Mouse (Mus musculus): ENCODE measurements around the gene Dhx35.

Gene Dhx35

DNA sequence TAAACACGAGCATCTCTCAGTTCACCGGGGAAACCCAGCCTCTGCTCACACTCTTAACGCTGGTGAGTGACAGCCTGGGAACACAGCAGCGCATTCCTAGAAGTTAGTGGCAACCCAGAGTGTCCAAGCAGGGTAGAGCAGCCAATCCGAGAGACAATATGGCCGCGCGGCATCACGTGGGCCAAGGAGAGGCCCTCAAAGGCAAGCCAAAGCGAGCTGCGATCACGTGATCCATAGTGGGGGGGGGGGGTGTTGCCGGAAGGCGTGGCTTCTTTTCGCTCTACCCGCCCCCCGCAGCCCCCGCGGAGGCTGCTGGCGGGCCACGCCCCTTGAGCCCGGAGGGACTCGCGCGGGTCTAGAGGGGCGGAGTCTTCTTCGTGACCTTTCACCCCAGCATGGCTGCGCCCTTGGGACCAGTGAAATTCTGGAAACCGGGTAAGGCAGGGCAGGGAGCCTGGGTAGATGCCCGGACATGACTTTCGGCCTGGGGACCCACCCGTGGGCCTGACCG is at the start of gene Dhx35:
TSS of gene Dhx35 (plus strand) at position 314 of the 511 bp plus-strand sequence.
- DNase-seq (ENCODE audit: low spot score in 2 of 2): peak; percentile 97 to 98

DNA sequence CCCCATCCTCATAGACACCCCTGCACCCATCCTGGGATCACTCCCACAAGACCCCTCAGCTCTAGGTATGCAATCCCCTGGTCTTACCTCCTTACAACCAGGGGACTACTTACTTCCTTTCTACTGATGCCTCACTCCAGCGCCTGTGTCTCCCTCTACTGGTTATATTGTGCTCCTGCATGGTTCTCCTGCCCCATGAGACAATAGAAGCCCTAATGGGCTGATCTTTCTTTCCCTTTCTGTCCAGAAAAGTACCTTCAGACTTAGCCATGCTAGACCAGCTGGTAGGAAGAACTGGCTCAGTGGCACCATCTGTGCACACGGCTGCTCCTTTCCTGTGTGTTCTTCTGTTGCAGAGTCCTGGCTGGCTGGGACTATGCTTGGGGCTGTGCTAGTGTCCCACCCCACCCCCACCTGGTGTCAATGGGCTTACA is 49.5 kb upstream of the Dhx35 start:
- DNase-seq (ENCODE audit: low spot score in 2 of 2): peak in 1 of 2 experiments; percentile 62

GRCm38 (mm10) chr2:158746164-158746563 is 48.4 kb upstream of the Dhx35 start:
- no peak for DNase-seq (ENCODE audit: low spot score in 2 of 2)

GRCm38 (mm10) chr2:158749366-158749765 is 45.2 kb upstream of the Dhx35 start:
- DNase-seq (ENCODE audit: low spot score in 2 of 2): no peak

DNA sequence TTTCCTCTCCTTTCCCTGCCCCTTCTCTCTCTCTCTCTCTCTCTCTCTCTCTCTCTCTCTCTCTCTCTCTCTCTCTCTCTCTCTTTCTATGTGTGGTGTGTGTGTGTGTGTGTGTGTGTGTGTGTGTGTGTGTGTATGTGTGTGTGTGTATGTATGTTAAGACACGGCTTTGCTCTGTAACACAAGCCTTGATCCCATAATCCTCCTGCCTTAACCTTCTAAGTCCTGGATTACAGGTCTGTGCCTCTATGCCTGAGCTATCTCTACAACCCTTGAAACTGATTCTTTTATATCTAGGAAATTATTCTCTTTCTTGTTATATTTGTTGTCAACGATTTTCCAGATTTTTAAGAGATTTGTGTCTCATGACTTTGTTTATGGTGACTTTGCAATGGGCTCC is 34.4 kb upstream of the Dhx35 start:
- DNase-seq (ENCODE audit: low spot score in 2 of 2): no peak

DNA sequence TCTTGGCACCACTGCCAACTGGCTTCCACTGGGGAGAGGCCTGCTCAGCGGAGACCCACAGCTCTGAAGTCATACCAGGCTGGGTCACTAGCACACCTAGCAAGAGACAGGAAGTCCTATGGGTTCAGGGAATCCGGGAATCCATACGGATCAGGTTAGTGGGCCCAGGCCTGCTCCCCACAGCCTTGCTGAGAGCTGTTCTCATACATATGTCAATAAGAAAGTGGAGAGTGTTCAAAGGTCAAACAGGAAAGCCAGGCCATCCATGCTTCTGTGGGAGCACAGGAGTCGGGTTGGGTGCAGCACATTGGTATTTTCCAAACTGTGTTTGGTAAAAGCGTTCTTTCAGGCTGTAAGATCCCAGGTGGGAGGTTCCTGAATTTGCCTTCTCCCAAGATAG is 32.3 kb upstream of the Dhx35 start:
- no peak for DNase-seq (ENCODE audit: low spot score in 2 of 2)

DNA sequence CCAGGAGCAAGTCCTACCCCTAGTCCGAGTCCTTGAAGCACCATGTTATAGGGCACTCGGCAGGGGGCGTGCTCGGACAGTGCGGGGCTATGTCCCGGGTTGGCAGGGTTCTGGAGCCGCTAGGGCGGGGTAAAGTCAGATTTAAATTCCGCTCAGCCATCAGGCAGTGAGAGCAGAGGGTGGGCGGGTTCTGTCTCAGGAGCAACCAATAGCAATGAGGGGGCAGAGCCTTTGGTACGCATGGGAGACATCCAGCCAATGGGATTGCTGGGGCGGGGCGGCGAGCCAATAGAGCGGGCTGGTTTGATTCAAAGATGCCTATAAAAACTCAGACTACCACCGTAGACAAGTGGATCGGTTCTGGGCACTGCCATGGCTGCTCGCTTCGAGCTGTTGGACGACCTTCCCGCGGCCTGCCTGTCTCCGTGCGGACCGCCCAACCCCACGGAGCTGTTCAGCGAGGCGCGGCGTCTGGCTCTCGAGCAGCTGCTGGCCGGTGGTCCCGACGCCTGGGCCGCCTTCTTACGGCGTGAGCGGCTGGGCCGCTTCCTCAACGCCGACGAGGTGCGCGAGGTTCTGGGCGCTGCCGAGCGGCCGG is 26.8 kb upstream of the Dhx35 start, which contains the start of gene Fam83d:
TSS of gene Fam83d (plus strand) at position 352 of the 598 bp plus-strand sequence.
- peak; percentile 98 for DNase-seq (ENCODE audit: low spot score in 2 of 2)

- DNase-seq (ENCODE audit: low spot score in 2 of 2): no peak
These were observed 26.3 kb upstream of the Dhx35 start for GRCm38 (mm10) chr2:158768350-158768749.

- no peak for DNase-seq (ENCODE audit: low spot score in 2 of 2)
These were observed 25.8 kb upstream of the Dhx35 start for GRCm38 (mm10) chr2:158768771-158769170.

DNA sequence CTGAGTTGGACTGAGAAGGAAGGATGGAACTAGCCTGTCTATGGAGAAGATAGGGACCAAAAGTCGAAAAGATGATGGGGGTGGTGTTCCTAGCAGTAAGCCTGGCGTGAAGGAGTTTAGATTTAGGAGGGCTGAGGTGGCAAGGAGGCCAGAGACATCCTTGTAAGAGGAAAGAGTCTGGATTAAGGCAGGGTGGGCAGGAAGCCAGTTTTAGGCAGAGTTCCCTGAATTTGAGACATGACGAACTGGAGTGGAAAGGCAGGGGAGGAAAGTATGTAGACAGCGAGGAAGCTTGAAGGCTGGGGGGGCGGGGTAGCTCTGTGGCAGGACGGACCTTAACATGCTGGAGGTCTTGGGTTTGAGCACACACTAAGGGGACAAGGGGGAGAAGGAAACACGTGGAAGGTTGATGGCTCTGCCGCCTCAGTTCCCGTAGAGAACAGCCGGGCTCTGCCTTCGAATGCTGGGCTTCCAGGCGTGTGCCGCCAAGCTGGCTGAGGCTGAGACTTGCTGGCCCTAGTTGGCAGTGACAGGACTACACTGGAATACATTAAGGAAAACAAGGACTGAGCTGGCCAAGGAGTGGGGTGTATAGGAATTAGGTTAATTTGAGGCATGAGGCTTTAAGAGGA is 24.4 kb upstream of the Dhx35 start:
- DNase-seq (ENCODE audit: low spot score in 2 of 2): peak in 1 of 2 experiments; percentile 55

- DNase-seq (ENCODE audit: low spot score in 2 of 2): no peak
These were observed 23.4 kb upstream of the Dhx35 start for GRCm38 (mm10) chr2:158771066-158771763.

GRCm38 (mm10) chr2:158772808-158773207 is 21.8 kb upstream of the Dhx35 start:
- DNase-seq (ENCODE audit: low spot score in 2 of 2): no peak

- no peak for DNase-seq (ENCODE audit: low spot score in 2 of 2)
These were observed 19.7 kb upstream of the Dhx35 start for GRCm38 (mm10) chr2:158774886-158775285.

- no peak for DNase-seq (ENCODE audit: low spot score in 2 of 2)
These were observed 17.9 kb upstream of the Dhx35 start for GRCm38 (mm10) chr2:158776716-158777115.

GRCm38 (mm10) chr2:158777490-158777889 is 17.1 kb upstream of the Dhx35 start:
- no peak for DNase-seq (ENCODE audit: low spot score in 2 of 2)

GRCm38 (mm10) chr2:158778349-158778748 is 16.3 kb upstream of the Dhx35 start:
- no peak for DNase-seq (ENCODE audit: low spot score in 2 of 2)

DNA sequence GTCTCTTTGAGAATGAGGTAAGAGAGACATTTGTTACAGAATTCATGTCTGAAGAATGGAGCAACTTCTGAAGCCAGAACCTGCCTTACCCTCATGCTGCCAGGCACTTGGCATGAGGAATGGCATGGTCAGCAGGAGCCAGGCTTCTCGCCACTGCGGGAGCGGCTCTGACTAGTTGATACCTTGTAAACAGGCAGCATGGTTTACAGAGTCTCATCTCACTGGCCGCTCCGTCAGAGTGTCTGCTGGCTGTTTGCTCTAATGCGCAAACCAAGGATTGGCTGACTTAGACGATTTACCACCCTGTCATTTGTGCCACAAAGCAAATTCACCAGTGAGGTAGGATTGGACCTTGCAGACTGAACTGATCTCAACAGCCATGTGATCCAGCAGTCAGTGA is 13.5 kb upstream of the Dhx35 start:
- no peak for DNase-seq (ENCODE audit: low spot score in 2 of 2)

- peak in 1 of 2 experiments; percentile 55 for DNase-seq (ENCODE audit: low spot score in 2 of 2)
These were observed 7.4 kb upstream of the Dhx35 start for GRCm38 (mm10) chr2:158786927-158787795.

- DNase-seq (ENCODE audit: low spot score in 2 of 2): no peak
These were observed 436 bp downstream of the Dhx35 start for GRCm38 (mm10) chr2:158795043-158795442.

DNA sequence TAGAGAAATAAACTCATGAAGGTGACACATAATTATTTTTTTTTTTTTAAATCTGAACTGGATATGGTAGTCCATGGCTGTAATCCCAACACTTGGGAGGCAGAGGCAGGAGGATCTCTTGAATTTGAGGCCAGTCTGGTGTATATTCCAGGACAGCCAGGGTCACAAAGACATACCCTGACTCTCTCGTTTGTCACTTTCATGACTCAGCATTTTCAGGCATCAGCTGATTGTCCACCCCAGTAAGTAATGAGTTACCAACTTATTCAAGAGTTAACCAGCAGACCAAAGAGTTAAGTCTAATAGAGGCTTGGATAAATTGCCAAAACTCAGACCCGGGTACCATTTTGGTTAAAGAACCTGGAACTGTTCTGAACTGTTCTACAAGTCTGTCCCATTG is 1.3 kb downstream of the Dhx35 start:
- no peak for DNase-seq (ENCODE audit: low spot score in 2 of 2)

- DNase-seq (ENCODE audit: low spot score in 2 of 2): no peak
These were observed 4.7 kb downstream of the Dhx35 start for GRCm38 (mm10) chr2:158799328-158799727.

- DNase-seq (ENCODE audit: low spot score in 2 of 2): no peak
These were observed 6.2 kb downstream of the Dhx35 start for GRCm38 (mm10) chr2:158800788-158801187.

Data from right cerebral cortex, postnatal 10 days (tissue).